Mouse (Mus musculus) small intestine, adult 2 months (tissue): Measurements from ENCODE around the gene Dnajb5. TPM values are rescaled to one million over a fixed set of nuclear protein-coding genes. Genes with fewer than 3 reads are reported as not detected.

ENCODE experiments used
- H3K27ac ChIP-seq: fragments of 200-500 bp; 2 replicates; pipeline ENCODE4 v1.5.1; 2012; ENCODE audit warnings: low read depth, low read length, control low read depth, inconsistent platforms; ENCODE audit not compliant: insufficient read depth
- H3K27me3 ChIP-seq: fragments of 200-500 bp; 2 replicates; pipeline ENCODE4 v1.6.1; 2012; ENCODE audit warnings: mild to moderate bottlenecking, moderate library complexity, low read length, inconsistent platforms; ENCODE audit not compliant: control insufficient read depth, insufficient read depth
- H3K36me3 ChIP-seq: fragments of 200-500 bp; 2 replicates; pipeline ENCODE4 v1.6.1; 2012; ENCODE audit warnings: mild to moderate bottlenecking, low read length, control low read depth, inconsistent platforms; ENCODE audit not compliant: control insufficient read depth, insufficient read depth
- H3K4me1 ChIP-seq: fragments of 200-500 bp; 2 replicates; pipeline ENCODE4 v1.6.1; 2012; ENCODE audit warnings: low read length, inconsistent platforms, mixed read lengths; ENCODE audit not compliant: control insufficient read depth, insufficient read depth, insufficient read length
- H3K4me3 ChIP-seq: fragments of 200-500 bp; 2 replicates; pipeline ENCODE4 v1.5.1; 2012; ENCODE audit warnings: low read depth, mild to moderate bottlenecking, control low read depth, inconsistent platforms, low read length, moderate library complexity
- CTCF ChIP-seq: fragments of 200-500 bp; IDR thresholded peaks from 2 replicates; pipeline ENCODE4 v1.5.1; 2012; ENCODE audit warnings: low read depth, mild to moderate bottlenecking, control low read depth, inconsistent platforms, low read length, moderate library complexity, mixed read lengths; ENCODE audit not compliant: insufficient replicate concordance, insufficient read length; ENCODE audit errors: extremely low read depth
- POLR2A ChIP-seq: fragments of 200-500 bp; IDR thresholded peaks from 2 replicates; pipeline ENCODE4 v1.6.1; 2012; ENCODE audit warnings: low read depth, mild to moderate bottlenecking, control low read depth, inconsistent platforms, low read length, moderate library complexity
- WGBS: fragments of 180-500 bp; shearing (Covaris S2); methylation state at CpG from one replicate; pipeline ENCODE4 v1.1.7; 2018; 5-methylcytosine and 5-hydroxymethylcytosine counted together
- polyA plus RNA-seq: library from polyadenylated mRNA; depleted of rRNA; stranded (reverse); fragments of >200 nt; gene quantifications from 2 replicates; pipeline ENCODE4 v1.2.3, GENCODE M21; 2012

The Dnajb5 gene
- polyA plus RNA-seq, 1 experiment, result 6.5 TPM

DNA sequence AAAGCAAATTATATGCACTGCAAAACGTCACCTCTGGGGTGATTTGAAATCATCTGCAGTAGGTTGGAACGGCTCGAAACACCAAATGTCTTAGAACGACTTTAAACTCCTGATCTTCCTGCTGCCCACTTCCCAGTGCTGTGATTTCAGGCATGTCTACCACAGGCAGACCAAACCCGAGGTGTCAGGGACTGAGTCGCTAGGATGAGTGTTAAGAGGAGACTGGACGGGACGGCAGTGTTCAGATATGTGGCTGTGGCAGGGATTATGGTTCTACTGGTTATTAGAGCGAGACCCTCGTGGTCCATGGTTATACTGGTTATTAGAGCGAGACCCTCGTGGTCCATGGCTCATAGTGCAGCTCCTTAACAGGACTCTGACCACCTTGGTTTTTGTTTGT is 34.3 kb upstream of the Dnajb5 start:
- Histone ChIP-seq H3K36me3 (no peaks in the 10 kb centered on the region), H3K27me3 (peaks cover 23% of the 10 kb centered on the region), H3K27ac (no peak overlapping the region), H3K4me3 (no peak overlapping the region), H3K4me1 (no peaks in the 10 kb centered on the region)
- TF ChIP-seq POLR2A (no peak), CTCF (no peak)
- 78% methylated on average over 12 of the region's 12 CpGs for WGBS

DNA sequence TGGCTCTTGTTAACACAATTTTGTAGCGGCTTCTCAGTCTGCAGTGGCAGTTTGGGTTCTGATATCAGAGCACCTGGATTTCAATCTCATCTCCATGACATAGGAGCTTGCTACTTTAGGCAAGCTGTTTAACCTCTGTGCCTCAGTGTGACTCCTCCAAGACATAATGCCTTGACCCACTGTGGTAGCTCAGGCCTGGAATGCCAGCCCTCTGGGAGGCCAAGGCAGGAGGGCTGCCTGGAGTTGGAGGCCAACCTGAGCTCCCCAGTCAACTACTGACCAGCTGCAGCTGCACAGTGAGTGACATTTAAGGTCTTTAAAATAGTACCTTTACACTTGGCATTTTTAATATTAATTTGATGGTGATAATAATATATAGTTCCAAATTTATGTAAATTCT is 33.6 kb upstream of the Dnajb5 start:
- TF ChIP-seq CTCF (no peak), POLR2A (no peak)
- peaks cover 23% of the 10 kb centered on the region for H3K27me3 ChIP-seq
- no peaks in the 10 kb centered on the region for H3K36me3 ChIP-seq
- H3K27ac ChIP-seq, result no peak overlapping the region
- H3K4me3 ChIP-seq, result no peak overlapping the region
- WGBS, result 89% methylated on average over 1 of the region's 1 CpGs
- no peaks in the 10 kb centered on the region for H3K4me1 ChIP-seq

DNA sequence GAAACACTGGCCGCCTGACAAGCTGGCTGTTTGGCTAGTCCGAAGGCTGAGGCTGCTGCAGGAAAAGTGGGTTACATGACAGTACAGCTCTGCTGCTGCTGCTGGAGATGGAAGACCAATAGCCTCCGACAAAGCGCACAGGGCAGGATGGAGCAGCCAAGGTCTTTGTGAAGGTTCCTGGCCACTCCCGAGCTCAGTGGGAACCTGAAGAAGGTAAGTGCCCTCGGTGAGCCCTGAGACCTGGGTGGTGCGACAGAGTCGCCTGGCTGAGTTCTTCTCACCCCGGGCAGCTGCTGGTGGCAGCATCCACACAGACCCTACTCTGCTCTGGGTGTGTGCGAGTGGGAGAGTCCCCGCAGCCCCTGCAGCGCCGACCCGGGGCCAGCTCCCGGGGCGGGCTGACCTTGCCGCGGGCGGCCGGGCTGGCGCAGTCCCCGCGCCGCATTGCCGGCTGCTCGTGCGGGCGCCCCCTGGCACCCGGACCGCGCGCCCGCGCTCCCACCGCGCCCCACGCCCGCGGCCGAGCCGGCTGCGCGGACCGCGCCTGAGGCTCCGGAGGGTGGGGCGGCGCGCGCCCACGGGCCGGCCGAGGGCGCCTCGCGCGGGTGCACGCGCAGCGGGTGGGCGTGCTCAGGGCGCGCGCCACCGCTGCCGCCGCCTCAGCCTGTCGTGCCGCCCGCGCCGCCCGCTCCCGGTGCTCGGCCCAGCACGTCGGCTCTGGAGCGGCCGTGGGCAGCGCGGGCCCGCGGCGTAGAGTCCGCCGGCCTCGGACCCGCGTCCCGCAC is 32.8 kb upstream of the Dnajb5 start, which contains the start of gene Phf24:
Gene Phf24 (plus strand): TSS at position 44 of the 785 bp plus-strand sequence.
- TF ChIP-seq CTCF (no peak), POLR2A (no peak)
- no peaks in the 10 kb centered on the region for H3K36me3 ChIP-seq
- H3K27ac ChIP-seq, result no peak within 1 kb of the TSS
- H3K4me3 ChIP-seq, result peak within 1 kb of the TSS; percentile 61
- H3K27me3 ChIP-seq, result peaks cover 23% of the 10 kb centered on the region
- H3K4me1 ChIP-seq, result no peaks in the 10 kb centered on the region
- 2% methylated on average over 69 of the region's 90 CpGs for WGBS

DNA sequence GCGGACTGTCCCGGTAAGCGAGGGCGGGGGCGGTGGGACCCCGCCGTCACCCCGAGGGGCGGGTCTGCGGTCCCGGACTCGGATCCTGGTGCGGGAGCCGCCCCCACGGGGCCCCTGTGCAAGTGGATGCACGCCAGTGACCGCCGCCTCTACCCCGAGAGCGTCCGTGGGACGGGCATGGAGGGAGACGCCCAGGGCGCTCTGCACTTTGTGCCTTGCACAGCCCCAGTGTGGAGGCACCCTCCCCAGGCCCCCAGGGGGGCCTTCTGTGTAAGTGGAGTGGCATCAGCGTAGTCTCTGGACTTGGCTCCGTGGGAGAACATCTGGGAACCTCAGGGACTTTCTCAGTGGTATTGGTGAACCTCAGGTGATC is 32.2 kb upstream of the Dnajb5 start:
- H3K4me3 ChIP-seq, result peak overlapping the region; percentile 61
- TF ChIP-seq CTCF, result no peak
- no peak for TF ChIP-seq POLR2A
- H3K36me3 ChIP-seq, result no peaks in the 10 kb centered on the region
- no peak overlapping the region for H3K27ac ChIP-seq
- 5% methylated on average over 17 of the region's 26 CpGs for WGBS
- H3K27me3 ChIP-seq, result peaks cover 23% of the 10 kb centered on the region
- no peaks in the 10 kb centered on the region for H3K4me1 ChIP-seq

DNA sequence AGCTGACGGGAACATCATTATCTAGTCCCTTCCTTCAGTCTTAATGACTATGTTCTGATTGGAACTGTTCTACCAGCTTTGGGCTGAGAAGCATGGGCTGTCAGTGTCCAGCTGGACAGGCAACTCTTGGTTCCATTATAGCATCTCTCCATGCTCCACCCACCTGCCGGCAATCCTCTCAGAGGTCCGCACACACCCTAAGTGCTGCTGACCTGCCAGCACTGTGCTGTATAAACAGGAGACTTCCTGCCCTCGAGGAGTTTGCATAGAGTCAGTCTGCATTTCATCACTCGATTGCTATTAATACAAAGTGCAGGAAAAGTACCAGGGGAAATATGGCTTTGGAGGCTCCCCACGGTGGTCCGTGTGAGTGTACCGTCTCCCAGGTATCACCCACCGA is 28.9 kb upstream of the Dnajb5 start:
- H3K27me3 ChIP-seq, result peaks cover 17% of the 10 kb centered on the region
- TF ChIP-seq POLR2A (no peak), CTCF (no peak)
- no peaks in the 10 kb centered on the region for H3K36me3 ChIP-seq
- 50% methylated on average over 9 of the region's 9 CpGs for WGBS
- H3K4me3 ChIP-seq, result no peak overlapping the region
- no peaks in the 10 kb centered on the region for H3K4me1 ChIP-seq
- no peak overlapping the region for H3K27ac ChIP-seq

DNA sequence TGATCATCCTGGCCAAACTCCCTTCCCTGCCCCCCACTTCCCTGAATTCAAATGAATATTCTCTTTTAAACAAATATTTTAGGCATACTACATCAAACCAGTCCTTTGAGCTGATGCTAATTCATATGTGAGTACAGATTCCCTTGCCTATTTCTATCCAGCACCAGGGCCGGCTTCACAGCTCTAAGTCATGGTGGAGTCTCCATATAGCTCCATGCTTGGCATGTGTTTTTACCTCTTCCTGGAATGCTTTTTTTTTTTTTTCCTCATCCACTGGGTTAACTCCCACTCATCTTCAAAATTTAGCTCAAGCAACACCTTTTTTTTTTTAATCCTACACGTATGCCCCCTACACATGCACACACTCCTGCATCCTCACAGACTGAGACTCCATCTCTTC is 28.1 kb upstream of the Dnajb5 start:
- Histone ChIP-seq H3K4me3 (no peak overlapping the region), H3K4me1 (no peaks in the 10 kb centered on the region), H3K36me3 (no peaks in the 10 kb centered on the region), H3K27me3 (peaks cover 14% of the 10 kb centered on the region), H3K27ac (no peak overlapping the region)
- no peak for TF ChIP-seq POLR2A
- no peak for TF ChIP-seq CTCF
- WGBS, result 86% methylated on average over 2 of the region's 2 CpGs

DNA sequence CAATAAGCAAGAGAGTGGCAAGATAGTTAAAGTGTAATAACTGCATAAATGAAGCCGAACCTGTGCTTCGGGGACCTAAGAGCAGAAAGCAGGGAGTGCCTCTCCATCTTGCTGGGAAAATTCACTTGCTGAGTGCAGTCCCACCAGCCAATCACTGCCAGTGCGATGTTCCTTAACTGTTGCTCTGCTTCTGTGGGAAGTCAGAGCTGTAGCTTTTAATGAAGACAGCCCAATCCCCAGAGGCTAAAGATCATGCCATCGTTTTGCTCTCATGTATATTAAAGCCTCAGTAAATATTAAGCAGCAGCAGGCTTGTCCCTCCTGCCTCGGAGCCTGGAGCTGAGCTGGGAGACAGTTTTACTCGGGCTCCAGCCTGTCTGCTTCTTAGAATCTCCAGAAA is 27.6 kb upstream of the Dnajb5 start:
- Histone ChIP-seq H3K4me1 (no peaks in the 10 kb centered on the region), H3K27me3 (peaks cover 10% of the 10 kb centered on the region; the same call in 1 of the 2 replicates), H3K4me3 (no peak overlapping the region), H3K27ac (no peak overlapping the region), H3K36me3 (no peaks in the 10 kb centered on the region)
- TF ChIP-seq CTCF (no peak), POLR2A (no peak)
- 53% methylated on average over 6 of the region's 6 CpGs for WGBS
